Mouse (Mus musculus) mouse embryonic stem cell (cell line): ENCODE measurements around the gene Smim1.

Experiments used
- in situ Hi-C, 2 experiments: fragments of 300-500 bp; cut with MboI; formaldehyde crosslinking; loops; 1 replicate in 1 of 2; 3 replicates in 1 of 2; pipeline ENCODE4 v1.14.3; 2019 to 2020; ENCODE audit warnings: low sequenced_read_pairs in 2 of 2, low pct_unique_long_range_greater_than_20kb in 1 of 2, mixed read lengths in 1 of 2; ENCODE audit not compliant: unreplicated experiment in 1 of 2

Smim1 gene

DNA sequence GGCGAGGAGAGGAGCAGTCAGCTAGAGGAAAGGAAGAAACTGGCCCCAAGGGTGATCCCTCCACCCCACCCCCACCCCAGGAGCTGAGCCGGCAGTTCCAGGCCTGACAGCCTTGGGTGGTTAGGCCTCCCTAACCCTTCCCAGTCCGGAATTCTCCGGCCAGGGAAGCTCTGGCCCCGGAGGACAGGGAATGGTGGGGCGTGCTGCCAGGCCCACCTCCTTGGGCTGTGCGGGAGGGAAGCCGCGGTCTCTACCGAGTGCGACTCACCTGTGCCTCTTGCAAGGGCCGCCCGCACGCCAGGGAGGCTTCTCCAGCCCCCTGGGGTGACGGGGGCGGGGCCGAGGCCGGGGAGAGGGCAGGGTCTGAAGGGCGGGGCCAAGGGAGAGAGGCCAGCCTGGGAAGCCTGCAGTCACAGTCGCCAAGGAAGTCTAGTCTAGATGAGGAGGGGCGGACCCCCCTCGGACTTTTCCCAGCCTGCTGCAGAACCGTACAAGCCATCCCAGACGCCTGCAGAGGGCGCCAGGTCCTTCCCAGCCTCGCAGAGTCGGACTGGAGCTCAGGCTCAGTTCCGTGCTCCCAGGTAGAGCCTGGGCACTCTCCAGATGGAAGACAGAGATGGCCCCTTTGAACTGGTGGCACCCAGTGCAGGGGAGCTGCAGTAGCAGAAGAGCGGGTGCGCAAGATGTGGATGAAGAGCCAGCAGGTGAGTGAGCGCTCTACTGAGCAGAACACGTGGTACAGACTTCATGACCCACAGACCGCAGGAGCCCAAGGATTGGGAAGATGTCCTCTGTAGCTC lies at the start of gene Smim1:
Smim1 (minus strand) TSS at position 590 of the 800 bp plus-strand sequence.
- in situ Hi-C loops: no loop called here

DNA sequence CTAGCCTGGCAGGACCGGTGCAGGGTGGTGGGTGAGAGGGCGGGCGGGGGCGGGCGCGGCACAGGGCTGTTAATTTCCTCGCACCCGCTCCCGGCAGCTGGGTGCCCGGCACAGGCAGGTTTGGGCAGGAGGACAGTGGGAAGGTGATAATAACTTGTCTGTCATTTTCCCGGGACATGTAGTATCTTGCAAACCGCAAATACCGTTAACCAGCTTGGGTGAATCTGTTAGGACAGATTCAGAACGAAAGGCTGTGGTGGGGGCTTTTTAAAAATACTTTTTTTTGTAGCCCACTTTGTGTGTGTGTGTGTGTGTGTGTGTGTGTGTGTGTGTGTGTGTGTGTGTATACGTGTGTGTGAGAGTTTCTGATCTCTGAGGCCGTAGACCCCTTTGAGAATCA lies 45.9 kb upstream of the Smim1 start:
- in situ Hi-C loops: no loop called here

- in situ Hi-C loops: no loop called here
Observed at GRCm38 (mm10) chr4:154071521-154071920, 45.5 kb upstream of the Smim1 start.

DNA sequence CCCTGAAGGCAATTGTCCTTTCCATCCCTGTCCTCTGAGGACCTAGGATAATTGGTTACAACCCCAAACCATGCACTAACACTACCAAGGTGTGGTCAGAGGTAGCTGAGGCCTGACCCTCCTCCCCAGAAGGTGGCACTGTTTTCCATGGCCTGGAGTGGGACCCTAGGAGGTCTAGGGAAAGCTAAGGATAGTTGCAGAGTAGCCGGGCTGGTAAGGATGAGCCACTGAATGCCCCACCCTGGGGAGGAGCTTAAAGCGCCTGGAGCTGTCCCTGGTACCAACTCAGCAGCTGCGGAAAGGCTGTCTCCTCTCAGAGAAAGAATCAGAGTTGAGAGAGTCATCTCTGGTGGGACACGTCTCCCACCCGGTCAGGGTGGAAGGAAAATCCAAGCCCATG lies 44.9 kb upstream of the Smim1 start:
- in situ Hi-C loops: no loop called here

DNA sequence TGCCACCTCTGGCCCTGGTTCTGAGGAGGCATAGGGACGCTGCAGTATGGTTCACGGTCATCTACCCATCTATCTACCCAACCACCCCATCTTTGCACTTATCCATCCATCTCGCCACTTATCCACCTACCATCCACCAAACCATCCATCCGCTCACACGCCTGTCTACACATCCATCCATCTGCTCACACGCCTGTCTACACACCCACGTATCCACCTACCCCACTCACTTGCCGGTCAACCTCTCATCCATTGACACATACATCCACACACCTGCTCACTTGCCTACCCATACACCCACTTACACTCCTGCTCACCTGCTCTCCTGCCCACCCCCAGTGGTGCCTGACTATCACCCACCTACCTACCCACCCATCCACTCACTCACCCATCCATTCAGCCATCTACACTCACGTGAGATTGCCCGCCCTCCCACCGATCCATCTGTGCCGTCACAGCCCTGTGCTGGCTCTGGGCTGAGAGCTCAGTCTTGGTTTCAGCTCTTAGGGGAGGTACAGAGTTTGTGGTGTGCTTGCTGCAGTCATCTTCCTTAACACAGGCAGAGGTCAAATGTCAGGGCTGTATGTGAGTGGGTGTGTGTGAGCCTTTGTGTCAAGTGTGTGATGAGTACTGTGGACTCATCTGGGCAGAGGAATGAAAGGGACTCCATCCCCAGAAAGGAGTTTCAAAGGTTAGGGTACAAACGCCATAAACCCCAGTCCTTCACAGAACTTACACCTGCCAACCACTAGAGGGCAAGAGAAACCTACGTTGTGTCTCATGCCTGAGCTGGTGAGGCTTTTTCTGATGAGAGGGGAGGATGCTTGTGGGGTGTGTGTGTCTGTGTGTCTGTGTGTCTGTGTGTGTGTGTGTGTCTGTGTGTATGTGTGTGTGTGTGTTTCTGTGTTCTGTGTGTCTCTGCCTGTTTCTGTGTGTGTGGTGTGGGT lies 39.1 kb upstream of the Smim1 start:
- in situ Hi-C loops: no loop called here

GRCm38 (mm10) chr4:154057696-154058095 lies 31.7 kb upstream of the Smim1 start:
- in situ Hi-C loops: no loop called here

DNA sequence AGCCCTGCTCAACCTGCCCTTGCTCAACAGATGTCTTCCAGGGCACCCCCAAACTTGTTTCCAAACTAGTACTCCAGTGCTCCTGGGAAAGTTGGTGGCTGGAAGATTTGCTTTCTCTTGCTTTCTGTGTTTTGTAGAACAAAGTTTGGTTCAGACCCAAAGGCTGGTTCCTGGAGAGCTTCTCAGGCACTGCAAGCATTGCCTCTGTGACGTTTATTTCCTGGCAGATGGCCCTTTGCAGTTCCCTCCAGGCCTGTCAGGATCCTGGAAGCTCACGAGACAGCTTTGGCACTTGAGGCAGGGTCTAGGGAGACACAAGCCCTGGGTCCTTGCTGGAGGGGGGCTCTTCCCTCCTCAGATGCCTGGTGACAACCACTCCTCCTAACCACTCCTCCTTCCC lies 30.6 kb upstream of the Smim1 start:
- in situ Hi-C loops: no loop called here

DNA sequence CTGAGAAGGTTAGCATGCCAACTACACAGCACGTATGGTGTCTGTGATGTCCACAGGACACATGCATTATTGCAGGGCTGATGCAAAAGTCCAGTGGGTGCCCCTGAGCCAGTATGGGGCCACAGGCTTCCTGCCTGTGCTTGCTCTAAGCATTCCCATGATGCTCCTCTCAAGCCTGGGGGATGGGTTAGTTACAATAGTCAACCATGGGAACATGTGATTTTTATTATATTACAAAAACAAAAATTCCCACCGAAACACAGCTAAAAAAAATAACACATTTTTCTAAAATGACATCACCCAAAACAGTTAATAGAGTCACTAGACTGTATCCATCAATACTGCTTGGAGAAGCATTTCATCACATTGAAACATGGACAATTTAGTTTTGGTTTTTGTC lies 30.0 kb upstream of the Smim1 start:
- in situ Hi-C loops: no loop called here

DNA sequence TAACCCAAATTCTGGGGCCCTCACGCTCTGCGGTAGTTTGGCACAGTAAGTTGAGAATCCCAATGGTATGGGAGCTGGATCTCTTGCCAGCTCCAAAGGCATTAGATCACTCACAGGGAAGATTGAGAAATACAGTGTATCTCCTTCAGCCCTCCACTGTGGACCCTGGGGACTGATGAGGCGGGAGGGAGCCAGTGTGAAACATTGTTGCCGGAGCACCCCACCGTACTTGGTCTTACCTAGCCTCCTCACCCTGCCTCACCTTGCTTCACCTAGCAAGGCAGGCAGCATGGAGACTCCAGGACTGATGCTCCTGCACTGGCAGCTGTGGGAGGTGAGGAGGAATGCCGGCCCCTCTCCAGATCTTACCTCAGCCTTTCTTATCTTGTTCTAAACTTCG lies 29.5 kb upstream of the Smim1 start:
- in situ Hi-C loops: no loop called here

GRCm38 (mm10) chr4:154053065-154053464 lies 27.0 kb upstream of the Smim1 start:
- in situ Hi-C loops: no loop called here

GRCm38 (mm10) chr4:154051401-154051800 lies 25.4 kb upstream of the Smim1 start:
- in situ Hi-C loops: no loop called here

GRCm38 (mm10) chr4:154045837-154046236 lies 19.8 kb upstream of the Smim1 start:
- in situ Hi-C loops: no loop called here

- in situ Hi-C loops: no loop called here
Observed at GRCm38 (mm10) chr4:154042577-154042976, 16.5 kb upstream of the Smim1 start, which contains the start of gene Ccdc27. TSS of gene Ccdc27 (minus strand) at chr4:154042677.

- in situ Hi-C loops: no loop called here
Observed at GRCm38 (mm10) chr4:154037123-154037522, 11.1 kb upstream of the Smim1 start.

DNA sequence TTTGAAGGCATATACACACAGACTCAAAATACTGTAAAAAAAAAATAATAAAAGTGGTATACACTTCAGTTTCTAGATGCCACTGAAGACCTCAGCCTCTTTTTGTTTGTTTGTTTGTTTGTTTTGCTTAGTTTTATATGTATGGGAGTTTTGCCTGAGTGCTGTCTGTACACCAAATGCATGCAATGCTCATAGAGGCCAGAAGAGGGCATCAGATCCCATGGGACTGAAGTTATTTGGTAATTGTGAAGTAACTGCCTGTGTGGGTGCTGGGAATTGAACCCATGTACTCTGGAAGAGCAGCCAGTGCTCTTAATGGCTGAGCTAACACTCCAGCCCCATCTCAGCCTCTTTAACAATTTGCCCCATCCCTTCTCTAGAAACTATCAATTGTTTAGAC lies 2.6 kb upstream of the Smim1 start:
- in situ Hi-C loops: no loop called here

DNA sequence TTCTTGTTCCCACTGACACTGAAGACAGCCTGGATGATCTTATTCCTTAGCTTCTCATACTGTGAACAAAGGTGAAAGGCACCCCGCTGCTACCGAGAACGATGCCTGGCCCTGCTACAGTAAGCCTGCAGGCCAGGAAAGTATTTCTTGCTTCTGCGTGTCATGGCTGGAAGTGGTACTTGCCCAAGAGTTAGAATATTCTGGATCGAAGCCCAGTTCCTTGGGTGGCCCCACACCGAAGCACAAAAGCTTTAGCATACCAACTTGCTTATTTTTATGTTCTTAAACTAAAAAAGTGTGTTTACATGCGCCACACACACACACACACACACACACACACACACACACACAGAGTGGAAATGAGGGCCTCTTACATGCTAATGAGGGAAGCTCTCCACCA lies 2.0 kb upstream of the Smim1 start:
- in situ Hi-C loops: no loop called here

DNA sequence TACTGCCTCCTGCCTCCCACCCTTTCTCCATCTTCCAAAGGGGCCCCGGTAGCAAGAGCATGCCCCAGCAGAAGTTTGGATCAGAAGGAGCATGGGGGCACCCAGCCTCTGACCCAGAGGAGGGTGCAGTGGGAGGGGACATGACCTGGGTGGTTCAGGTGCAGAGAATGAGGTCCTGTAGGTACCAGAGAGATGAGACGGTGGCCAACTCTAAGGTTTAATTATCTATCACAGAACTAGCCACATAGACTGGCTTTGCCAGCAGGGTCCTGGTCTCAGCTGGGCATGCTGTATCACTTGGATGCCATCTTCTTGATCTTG lies 371 bp upstream of the Smim1 start:
- in situ Hi-C loops: no loop called here

- in situ Hi-C loops: no loop called here
Observed at GRCm38 (mm10) chr4:154024729-154025521, 1.1 kb downstream of the Smim1 start.
